Mouse (Mus musculus) retina, adult 2 months (tissue): Measurements from ENCODE around the gene Zfp709.
"Not testable (repeated sequence)": the region's sequence is repeated elsewhere in the genome, so short reads cannot be mapped to it uniquely, and the experiment has no call there.

Source experiments
- DNase-seq: peaks from one replicate; pipeline ENCODE4 v3.0.0-alpha.2; 2012; ENCODE audit warnings: low read depth, low spot score

The Zfp709 gene

DNA sequence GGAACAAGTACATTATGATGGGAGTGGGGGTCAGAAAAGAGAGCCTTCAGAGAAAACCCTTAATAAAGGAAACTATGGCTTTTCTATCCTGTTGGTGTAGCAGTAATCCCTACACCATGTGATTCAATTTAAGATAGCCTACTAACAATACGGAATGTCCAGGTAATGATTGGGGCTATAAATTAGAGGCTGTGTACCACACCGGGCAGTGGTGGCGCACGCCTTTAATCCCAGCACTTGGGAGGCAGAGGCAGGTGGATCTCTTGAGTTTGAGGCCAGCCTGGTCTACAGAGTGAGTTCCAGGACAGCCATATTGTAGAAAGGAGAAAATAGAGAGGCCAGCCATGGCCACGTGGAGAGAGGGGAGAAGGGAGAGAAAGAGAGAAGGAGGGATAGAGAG is 44.0 kb downstream of the Zfp709 start:
- no peak for DNase-seq

DNA sequence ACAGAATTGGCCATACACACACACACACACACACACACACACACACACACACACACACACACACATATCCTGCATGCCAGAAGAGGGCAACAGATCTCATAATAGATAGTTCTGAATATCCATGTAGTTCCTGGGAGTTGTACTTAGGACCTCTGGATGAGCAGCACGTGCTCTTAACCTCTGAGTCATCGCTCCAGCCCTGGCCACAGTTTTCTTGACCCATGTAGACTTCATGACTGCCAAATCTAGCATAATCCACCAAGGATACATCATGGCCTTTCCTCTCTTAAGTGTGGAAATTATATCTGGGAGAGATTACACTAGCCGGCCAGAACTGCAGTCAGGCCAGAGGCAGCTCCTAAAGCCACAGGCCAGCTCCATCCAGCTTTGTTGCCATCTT is 44.7 kb downstream of the Zfp709 start:
- no peak for DNase-seq

- DNase-seq = no peak
These were observed 46.0 kb downstream of the Zfp709 start for GRCm38 (mm10) chr8:71927779-71928178.

DNA sequence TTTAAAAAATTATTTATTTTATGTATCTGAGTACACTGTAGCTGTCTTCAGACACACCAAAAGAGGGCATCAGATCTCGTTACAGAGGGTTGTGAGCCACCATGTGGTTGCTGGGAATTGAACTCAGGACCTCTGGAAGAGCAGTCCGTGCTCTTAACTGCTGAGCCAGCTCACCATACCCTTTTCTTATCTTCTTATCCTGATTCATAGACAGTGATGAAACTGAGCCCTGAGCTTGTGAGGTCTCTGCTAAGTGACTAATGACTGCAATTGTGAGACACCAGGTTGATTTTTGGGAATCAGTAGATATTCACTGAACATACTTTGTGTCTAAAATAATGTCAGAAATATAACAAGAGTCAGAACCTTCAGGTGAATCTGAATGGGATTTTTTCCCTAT is 56.2 kb downstream of the Zfp709 start:
- not testable (repeated sequence) for DNase-seq

- DNase-seq = no peak
These were observed 58.7 kb downstream of the Zfp709 start for GRCm38 (mm10) chr8:71940293-71941208.

DNA sequence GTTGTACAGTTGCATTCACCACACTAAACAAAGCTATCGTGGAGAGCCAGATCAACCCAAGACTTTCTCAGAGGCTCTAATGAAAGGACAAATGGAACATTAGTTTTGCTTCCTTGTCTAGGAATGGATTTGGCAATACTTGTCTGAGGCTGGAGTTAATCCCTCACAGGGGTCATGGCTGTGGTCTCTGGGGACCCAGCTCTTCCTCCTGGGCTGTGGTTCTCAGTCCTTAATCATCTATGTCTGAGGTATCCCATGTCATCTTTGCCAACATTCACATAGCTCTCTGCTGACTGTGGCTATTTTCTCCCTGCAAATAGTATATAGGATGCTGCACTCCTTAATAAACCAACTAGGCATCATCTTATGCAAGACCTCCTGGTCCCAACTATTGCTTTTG is 60.0 kb downstream of the Zfp709 start:
- DNase-seq = no peak
